Mouse (Mus musculus): Measurements from ENCODE around the gene Ngly1.

DNA sequence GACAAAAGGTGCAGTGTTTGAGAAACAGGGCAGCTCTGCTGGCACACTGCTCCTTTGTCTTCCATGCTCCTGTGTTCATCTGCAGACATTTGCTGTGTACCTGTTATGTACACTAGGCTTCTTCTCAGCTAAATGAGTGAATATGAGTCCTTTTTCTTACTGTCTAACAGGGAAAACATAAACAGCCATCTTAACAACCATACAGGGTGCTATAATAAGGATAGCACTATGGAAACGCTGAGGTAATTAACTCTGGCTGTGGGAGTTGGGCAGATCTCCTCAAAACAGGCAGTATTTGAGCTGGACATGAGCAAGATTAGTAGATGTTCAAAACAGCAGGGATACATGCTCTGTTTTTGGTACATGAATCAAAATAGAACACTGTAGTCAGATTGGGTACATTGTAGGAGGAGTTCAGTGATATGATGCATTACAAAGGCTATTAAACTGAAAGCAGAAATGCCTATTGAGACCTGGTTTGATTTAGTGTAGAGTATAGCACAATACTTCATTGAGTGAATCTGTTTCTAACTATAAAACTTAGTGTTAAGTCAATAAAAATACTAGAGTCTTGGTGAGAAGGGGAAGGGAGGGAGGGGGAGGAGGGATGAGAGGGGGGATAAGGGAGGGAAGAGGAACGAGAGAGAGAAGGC is 47.9 kb downstream of the Ngly1 start:
- no peak for TF ChIP-seq EP300 (IDR thresholded peaks at IDR 0.05; ENCODE audit: low read depth)
- no peak for TF ChIP-seq CTCF (IDR thresholded peaks at IDR 0.05; ENCODE audit: low read depth)

Data from heart, postnatal 0 days (tissue).